Mouse (Mus musculus) hindbrain, embryonic 10.5 days (tissue): ENCODE data around the gene Cend1. TPM values are rescaled to one million over a fixed set of nuclear protein-coding genes. Genes with fewer than 3 reads are reported as not detected.
A peak's percentile ranks its signal among the peaks of the same experiment; 100 is the strongest.
"Not testable (repeated sequence)": the region's sequence is repeated elsewhere in the genome, so short reads cannot be mapped to it uniquely, and the experiment has no call there.

Source experiments
- DNase-seq: peaks from one replicate; pipeline ENCODE4 v3.0.0-alpha.2; 2017; ENCODE audit warnings: low spot score
- H3K27ac ChIP-seq: fragments of 300-500 bp; sonication (generic); 2 replicates; pipeline ENCODE4 v1.5.1; 2016; ENCODE audit warnings: mild to moderate bottlenecking, moderate library complexity
- H3K27me3 ChIP-seq: fragments of 300-500 bp; sonication (generic); 2 replicates; pipeline ENCODE4 v1.6.1; 2016; ENCODE audit warnings: mild to moderate bottlenecking; ENCODE audit not compliant: poor library complexity, insufficient read depth, severe bottlenecking
- H3K36me3 ChIP-seq: fragments of 300-500 bp; sonication (generic); 2 replicates; pipeline ENCODE4 v1.6.1; 2016; ENCODE audit warnings: mild to moderate bottlenecking, moderate library complexity
- H3K4me1 ChIP-seq: fragments of 300-500 bp; sonication (generic); replicated peaks from 2 replicates; pipeline ENCODE4 v1.6.1; 2016; ENCODE audit warnings: mild to moderate bottlenecking
- H3K4me3 ChIP-seq: fragments of 300-500 bp; sonication (generic); 2 replicates; pipeline ENCODE4 v1.5.1; 2016; ENCODE audit warnings: mild to moderate bottlenecking, moderate library complexity
- H3K9me3 ChIP-seq: fragments of 300-500 bp; sonication (generic); 2 replicates; pipeline ENCODE4 v1.6.1; 2016; ENCODE audit warnings: mild to moderate bottlenecking, moderate library complexity
- WGBS: fragments of 180-500 bp; shearing (Covaris S2); methylation state at CpG from one replicate; pipeline ENCODE4 v1.1.7; 2016; 5-methylcytosine and 5-hydroxymethylcytosine counted together
- polyA plus RNA-seq: library from polyadenylated mRNA; unstranded; fragments of >200 nt; fragmentation: Nextera tagmentation; extraction: Ambion mirVana; gene quantifications from 2 replicates; pipeline ENCODE4 v1.2.1, GENCODE M21; 2016

Cend1 gene
- polyA plus RNA-seq, 1 experiment from 2014 or later: 21.9 TPM

- peak; percentile 89 for DNase-seq
- H3K4me3 ChIP-seq: no peak overlapping the region
- 17% methylated on average over 11 of the region's 11 CpGs for WGBS
- peaks cover 46% of the 10 kb centered on the region for H3K36me3 ChIP-seq
- H3K27ac ChIP-seq: peak overlapping the region; percentile 37
- peaks cover 20% of the 10 kb centered on the region for H3K4me1 ChIP-seq
- H3K9me3 ChIP-seq: 0 out of 2 replicates have a peak, but pooled peaks cover 2% of the 10 kb centered on the region
- H3K27me3 ChIP-seq: no peaks in the 10 kb centered on the region
Measured at GRCm38 (mm10) chr7:141408833-141409232, 20.5 kb downstream of the Cend1 start.

DNA sequence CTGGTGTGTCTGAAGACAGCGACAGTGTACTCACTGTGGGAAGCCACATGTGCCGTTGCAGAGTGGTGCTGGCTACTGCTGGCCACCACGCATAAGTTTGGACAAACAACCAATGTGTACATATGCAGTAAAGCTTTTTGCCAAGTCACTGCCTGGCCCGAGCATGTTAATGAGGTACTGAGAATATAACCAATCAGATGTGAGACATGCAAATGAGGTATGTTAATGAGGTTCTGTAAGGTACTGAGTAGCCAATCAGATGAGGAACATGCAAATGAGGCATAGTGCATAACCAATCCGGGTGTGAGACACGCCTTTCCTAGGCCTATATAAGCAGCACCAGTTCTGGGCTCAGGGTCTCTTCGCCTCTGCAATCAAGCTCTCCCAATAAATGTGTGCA is 21.6 kb downstream of the Cend1 start:
- peaks cover 58% of the 10 kb centered on the region for H3K36me3 ChIP-seq
- H3K4me1 ChIP-seq, H3K27ac ChIP-seq, H3K4me3 ChIP-seq, H3K9me3 ChIP-seq, DNase-seq, H3K27me3 ChIP-seq: not testable (repeated sequence)
- WGBS: 97% methylated on average over 7 of the region's 7 CpGs

GRCm38 (mm10) chr7:141405466-141405865 is 23.8 kb downstream of the Cend1 start:
- Histone ChIP-seq H3K36me3 (peaks cover 75% of the 10 kb centered on the region), H3K4me1 (peaks cover 8% of the 10 kb centered on the region), H3K9me3 (0 out of 2 replicates have a peak, but pooled peaks cover 2% of the 10 kb centered on the region), H3K4me3 (no peak overlapping the region), H3K27ac (no peak overlapping the region), H3K27me3 (no peaks in the 10 kb centered on the region)
- no peak for DNase-seq
- 85% methylated on average over 4 of the region's 4 CpGs for WGBS

DNA sequence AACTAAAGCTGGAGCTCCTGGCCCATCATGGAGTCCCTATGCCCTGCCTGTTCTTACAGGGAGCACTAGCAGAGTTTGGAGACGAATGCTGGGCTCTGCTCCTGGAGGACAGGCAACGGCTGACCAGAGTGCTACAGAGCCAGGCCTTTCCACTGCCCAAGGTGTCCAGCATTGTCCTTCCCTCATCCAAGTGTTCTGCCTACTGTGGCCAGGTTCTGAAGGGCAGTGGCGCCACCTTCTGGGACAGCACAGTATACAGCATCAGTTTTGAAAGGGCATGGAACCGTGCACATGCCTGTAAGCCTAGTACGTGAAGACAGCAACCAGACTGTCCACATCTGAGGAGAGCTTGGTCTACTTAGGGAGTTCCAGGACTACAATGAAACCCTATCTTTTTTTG is 26.0 kb downstream of the Cend1 start:
- Histone ChIP-seq H3K27ac (no peak overlapping the region), H3K4me1 (no peaks in the 10 kb centered on the region), H3K4me3 (no peak overlapping the region), H3K36me3 (peaks cover 75% of the 10 kb centered on the region), H3K27me3 (no peaks in the 10 kb centered on the region), H3K9me3 (0 out of 2 replicates have a peak, but pooled peaks cover 2% of the 10 kb centered on the region)
- peak; percentile 54 for DNase-seq
- WGBS: 51% methylated on average over 5 of the region's 5 CpGs

- no peak for DNase-seq
- 82% methylated on average over 1 of the region's 1 CpGs for WGBS
- no peaks in the 10 kb centered on the region for H3K9me3 ChIP-seq
- peaks cover 48% of the 10 kb centered on the region for H3K36me3 ChIP-seq
- peaks cover 6% of the 10 kb centered on the region; the same call in 1 of the 2 replicates for H3K27me3 ChIP-seq
- peaks cover 22% of the 10 kb centered on the region for H3K4me1 ChIP-seq
- H3K27ac ChIP-seq: no peak overlapping the region
- H3K4me3 ChIP-seq: no peak overlapping the region
Measured at GRCm38 (mm10) chr7:141395348-141395747, 33.9 kb downstream of the Cend1 start.

DNA sequence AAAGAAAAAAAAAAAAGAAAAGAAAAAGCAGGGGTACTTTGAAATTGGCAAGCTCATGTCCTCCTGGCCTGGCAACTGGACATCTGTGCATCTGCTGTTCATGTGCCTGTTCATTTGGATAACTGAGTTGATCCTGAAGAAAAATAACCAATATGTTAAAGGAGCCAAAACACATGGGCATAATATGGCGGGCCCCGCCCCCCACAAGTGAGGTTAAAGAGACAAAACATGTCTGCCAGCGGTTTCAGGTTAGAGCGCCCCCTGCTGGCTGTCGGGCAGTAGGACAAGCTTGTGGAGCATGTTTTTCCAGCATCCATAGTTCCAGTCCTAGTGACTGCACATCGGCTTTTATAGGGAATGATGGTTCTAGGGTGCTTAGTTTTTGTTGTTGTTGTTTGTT is 34.5 kb downstream of the Cend1 start:
- Histone ChIP-seq H3K36me3 (peaks cover 42% of the 10 kb centered on the region), H3K4me3 (no peak overlapping the region), H3K27me3 (peaks cover 9% of the 10 kb centered on the region; the same call in 1 of the 2 replicates), H3K4me1 (peaks cover 22% of the 10 kb centered on the region), H3K9me3 (no peaks in the 10 kb centered on the region), H3K27ac (no peak overlapping the region)
- WGBS: 24% methylated on average over 6 of the region's 6 CpGs
- DNase-seq: peak; percentile 82

- 91% methylated on average over 7 of the region's 7 CpGs for WGBS
- peaks cover 9% of the 10 kb centered on the region; the same call in 1 of the 2 replicates for H3K27me3 ChIP-seq
- no peak for DNase-seq
- no peak overlapping the region for H3K27ac ChIP-seq
- no peak overlapping the region for H3K4me3 ChIP-seq
- H3K36me3 ChIP-seq: peaks cover 36% of the 10 kb centered on the region
- H3K9me3 ChIP-seq: no peaks in the 10 kb centered on the region
- peaks cover 22% of the 10 kb centered on the region for H3K4me1 ChIP-seq
Measured at GRCm38 (mm10) chr7:141394158-141394557, 35.1 kb downstream of the Cend1 start.

GRCm38 (mm10) chr7:141392552-141393222 is 36.6 kb downstream of the Cend1 start:
- Histone ChIP-seq H3K27ac (peak overlapping the region; percentile 89), H3K9me3 (no peaks in the 10 kb centered on the region), H3K27me3 (peaks cover 9% of the 10 kb centered on the region; the same call in 1 of the 2 replicates), H3K36me3 (peaks cover 21% of the 10 kb centered on the region), H3K4me1 (peaks cover 22% of the 10 kb centered on the region), H3K4me3 (peak overlapping the region; percentile 80)
- 40% methylated on average over 9 of the region's 9 CpGs for WGBS
- DNase-seq: no peak

- Histone ChIP-seq H3K4me1 (peaks cover 22% of the 10 kb centered on the region), H3K27me3 (peaks cover 9% of the 10 kb centered on the region; the same call in 1 of the 2 replicates), H3K36me3 (peaks cover 16% of the 10 kb centered on the region), H3K27ac (peak within 1 kb of the TSS; percentile 89), H3K9me3 (no peaks in the 10 kb centered on the region), H3K4me3 (peak within 1 kb of the TSS; percentile 80)
- WGBS: under 1% methylated on average over 57 of the region's 57 CpGs
- peak; percentile 97 for DNase-seq
Measured at GRCm38 (mm10) chr7:141391625-141392551, 37.4 kb downstream of the Cend1 start, which contains the start of gene Taldo1. Gene Taldo1, plus strand, starts transcription at chr7:141392199.

DNA sequence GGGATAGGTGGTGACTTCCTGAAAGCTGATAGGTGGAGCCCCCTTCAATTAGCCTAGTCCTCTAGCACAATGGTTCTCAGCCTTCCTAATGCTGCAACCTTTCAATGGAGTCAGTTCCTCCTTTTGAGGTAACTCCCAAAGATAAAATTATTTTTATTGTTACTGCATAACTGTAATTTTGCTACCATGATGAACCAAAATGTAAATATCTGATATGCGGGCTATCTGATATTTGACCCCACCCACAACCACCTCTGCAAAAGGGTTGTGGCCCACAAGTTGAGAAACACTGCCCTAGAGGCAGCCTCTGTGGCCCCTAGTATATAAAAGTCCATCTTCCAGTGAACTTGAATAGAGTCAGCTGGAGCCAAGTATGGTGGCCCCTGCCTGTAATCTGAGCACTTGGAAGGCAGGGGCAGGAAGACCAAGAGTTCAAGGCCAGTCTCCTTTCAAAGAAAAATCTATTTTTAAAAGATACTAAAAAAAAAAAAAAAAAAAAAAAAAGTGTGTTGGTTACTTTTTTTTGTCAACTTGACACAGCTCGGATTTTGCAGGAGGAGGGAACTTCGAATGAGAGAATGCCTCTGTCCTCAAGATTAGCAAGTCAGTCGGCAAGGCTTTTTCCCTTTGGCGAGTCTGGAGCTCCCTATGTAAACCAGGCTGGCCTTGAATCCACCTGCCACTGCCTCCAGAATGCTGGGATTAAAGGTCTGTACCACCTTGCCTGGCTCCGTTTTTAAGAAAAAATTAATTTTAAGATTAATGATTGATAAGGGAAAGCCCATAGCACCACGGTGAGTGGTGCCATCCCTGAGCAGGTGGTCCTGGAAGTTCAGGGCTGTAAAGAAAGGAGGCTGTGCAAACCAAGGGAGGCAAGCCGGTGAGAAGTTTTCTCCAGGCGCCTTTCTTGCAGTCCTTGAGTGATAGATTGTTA is 38.7 kb downstream of the Cend1 start:
- Histone ChIP-seq H3K9me3 (no peaks in the 10 kb centered on the region), H3K36me3 (peaks cover 4% of the 10 kb centered on the region), H3K4me1 (peaks cover 22% of the 10 kb centered on the region), H3K27ac (no peak overlapping the region), H3K27me3 (peaks cover 9% of the 10 kb centered on the region; the same call in 1 of the 2 replicates), H3K4me3 (peak overlapping the region; percentile 80; the same call in 1 of the 2 replicates)
- WGBS: 62% methylated on average over 9 of the region's 9 CpGs
- no peak for DNase-seq

- DNase-seq: no peak
- Histone ChIP-seq H3K4me3 (no peak overlapping the region), H3K9me3 (no peaks in the 10 kb centered on the region), H3K4me1 (peaks cover 24% of the 10 kb centered on the region), H3K27ac (no peak overlapping the region), H3K36me3 (no peaks in the 10 kb centered on the region), H3K27me3 (peaks cover 10% of the 10 kb centered on the region; the same call in 1 of the 2 replicates)
- 63% methylated on average over 3 of the region's 3 CpGs for WGBS
Measured at GRCm38 (mm10) chr7:141388487-141389109, 40.7 kb downstream of the Cend1 start.
